Mouse (Mus musculus): ENCODE results near the gene Rpusd4.

Gene Rpusd4

DNA sequence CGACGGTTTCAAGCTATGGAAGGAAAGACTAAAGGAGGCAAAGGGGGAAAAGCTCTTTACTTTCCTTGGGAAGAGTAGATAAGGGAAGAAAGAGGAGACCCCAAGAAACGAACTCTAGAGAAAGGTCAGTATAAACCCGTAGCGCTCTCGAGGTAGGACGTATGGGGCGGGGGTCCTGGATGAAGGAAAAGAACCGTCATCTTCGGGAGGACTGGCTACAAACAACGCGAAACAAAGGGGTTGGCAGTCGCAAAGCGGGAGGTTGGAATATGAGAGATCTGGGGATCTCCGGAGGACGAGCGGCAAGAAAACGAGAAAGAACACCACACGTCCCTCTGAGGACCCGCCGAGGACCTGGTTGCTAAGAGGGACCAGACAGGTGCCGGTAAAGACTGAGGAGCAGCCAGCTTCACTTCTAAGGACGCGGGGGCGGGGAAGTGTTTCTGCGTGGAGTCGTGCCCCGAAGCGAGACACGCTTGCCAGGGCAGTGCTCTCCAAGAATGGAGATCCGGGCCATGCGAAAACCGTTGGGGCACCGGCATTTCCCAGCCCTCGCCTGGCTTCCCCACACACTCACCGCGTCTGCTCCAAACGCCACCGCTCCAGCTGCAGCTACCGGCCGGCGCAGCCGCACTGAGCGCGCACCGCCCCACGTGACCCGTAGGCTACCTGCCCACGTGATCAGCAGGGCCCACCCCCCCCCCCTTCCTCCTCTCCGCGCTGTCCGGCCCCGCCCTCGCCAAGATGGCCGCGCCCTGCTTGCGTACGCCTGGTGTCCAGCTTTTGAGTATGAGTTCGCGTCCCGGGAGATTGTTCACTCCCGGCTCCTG, at the start of gene Rpusd4, which contains the start of gene Fam118b:
Rpusd4 (plus strand) TSS at position 720 of the 830 bp plus-strand sequence.
Fam118b (minus strand) TSS at position 660 of the 830 bp plus-strand sequence.
- peak; percentile 87 for DNase-seq (ENCODE audit: low spot score)

DNA sequence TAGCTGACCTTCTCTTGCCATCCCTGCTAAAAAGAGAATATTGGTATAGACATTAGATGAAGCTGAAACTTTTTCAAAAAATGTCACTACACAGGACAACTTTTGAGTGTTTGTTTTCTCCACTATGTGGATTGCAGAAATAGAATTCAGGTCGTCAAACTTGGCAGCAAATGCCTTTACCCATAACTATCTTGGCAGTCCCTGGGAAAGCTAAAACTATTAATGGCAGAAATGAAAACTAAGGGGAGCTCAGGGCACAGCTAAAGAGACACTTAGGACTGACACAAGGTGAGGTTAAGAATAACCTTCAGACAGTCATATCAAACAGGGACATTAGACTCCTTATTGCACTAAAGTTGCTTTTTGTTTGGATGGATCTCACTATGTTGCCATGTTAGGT, 49.7 kb upstream of the Rpusd4 start:
- DNase-seq (ENCODE audit: low spot score), result no peak

DNA sequence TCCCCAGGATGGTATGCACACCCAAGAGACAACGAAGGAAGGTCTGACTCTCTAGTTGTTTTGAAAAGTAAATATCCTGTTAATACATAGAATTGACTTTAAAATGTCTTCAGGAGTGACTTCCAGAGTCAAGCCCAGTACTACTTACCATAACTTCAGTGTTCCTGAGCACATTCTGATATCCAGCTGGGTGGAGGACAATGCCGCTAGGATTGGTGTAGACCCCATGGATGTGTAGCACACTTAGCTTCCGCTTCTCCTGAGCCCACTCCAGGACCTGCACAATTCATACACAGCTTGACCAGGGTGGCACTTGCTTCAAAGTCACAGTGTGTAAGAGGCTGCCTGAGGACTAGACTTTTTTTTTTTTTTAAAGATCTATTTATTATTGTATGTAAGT, 44.2 kb upstream of the Rpusd4 start:
- DNase-seq (ENCODE audit: low spot score), result no peak

GRCm38 (mm10) chr9:35228671-35229070, 39.0 kb upstream of the Rpusd4 start:
- no peak for DNase-seq (ENCODE audit: low spot score)

GRCm38 (mm10) chr9:35235996-35236395, 31.7 kb upstream of the Rpusd4 start:
- DNase-seq (ENCODE audit: low spot score), result no peak

GRCm38 (mm10) chr9:35238371-35238770, 29.3 kb upstream of the Rpusd4 start:
- no peak for DNase-seq (ENCODE audit: low spot score)

- no peak for DNase-seq (ENCODE audit: low spot score)
These were observed 28.6 kb upstream of the Rpusd4 start for GRCm38 (mm10) chr9:35238915-35239571.

- no peak for DNase-seq (ENCODE audit: low spot score)
These were observed 27.9 kb upstream of the Rpusd4 start for GRCm38 (mm10) chr9:35239734-35240133.

DNA sequence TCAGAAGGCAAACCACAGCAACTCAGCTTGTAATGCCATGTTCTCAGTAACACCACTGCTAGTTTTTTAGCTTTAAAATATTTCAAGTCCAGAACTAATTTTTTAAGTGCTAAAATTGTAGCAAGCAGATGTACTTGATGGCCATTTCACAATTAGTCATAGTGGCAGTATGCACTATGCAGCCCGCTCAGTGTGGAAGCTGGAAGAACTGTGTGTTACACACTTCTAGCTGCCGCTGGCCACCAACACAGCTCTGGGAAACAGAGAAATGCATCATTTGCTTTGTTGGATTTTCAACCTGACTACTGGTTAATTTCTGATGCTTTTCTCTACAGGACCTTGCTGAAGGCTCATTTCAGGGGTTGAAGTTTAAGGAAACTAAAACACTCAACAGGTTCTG, 20.3 kb upstream of the Rpusd4 start:
- DNase-seq (ENCODE audit: low spot score), result no peak

GRCm38 (mm10) chr9:35249476-35249875, 18.2 kb upstream of the Rpusd4 start:
- DNase-seq (ENCODE audit: low spot score), result no peak

DNA sequence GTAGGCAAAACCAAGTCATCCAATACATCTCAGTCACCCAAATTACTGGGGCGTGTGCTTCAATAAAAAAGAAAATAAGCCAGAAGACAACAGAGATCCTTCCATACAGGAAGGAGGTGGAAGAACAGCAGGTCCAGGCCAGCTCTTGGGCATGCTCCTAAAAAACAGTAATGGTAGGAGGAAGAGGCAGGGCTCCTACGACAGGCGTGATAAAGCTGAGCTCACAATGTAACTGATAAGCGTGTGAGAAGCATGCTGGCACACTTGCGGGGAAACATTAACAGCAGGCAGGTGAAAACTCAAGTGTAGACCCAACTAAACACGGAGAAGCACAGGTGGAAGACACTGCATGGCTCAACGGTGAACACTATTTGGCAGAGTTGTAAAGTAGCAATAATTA, 10.3 kb upstream of the Rpusd4 start:
- DNase-seq (ENCODE audit: low spot score), result no peak

- no peak for DNase-seq (ENCODE audit: low spot score)
These were observed 5.2 kb upstream of the Rpusd4 start for GRCm38 (mm10) chr9:35262418-35262817.

- DNase-seq (ENCODE audit: low spot score), result no peak
These were observed 4.2 kb upstream of the Rpusd4 start for GRCm38 (mm10) chr9:35263431-35263830.

DNA sequence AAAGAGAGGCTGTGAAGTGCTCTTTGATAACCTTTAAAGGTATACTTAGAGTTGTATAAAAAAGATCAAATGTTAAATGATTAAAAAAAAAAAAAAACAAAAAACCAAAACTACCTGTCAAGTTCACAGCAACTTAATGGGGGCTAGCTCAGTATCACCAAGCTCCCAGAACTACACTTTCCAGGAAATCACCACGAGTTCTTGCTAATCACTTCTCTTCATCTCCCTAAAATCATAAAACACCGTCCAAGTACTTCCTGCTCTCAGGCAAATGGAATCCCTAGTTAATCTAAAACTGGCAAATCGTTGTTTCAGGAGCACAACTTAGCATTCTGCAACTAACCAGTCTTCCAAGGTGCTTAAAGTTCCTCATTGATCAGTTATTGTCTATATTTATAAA, 3.2 kb upstream of the Rpusd4 start:
- DNase-seq (ENCODE audit: low spot score), result no peak

- DNase-seq (ENCODE audit: low spot score), result no peak
These were observed 481 bp downstream of the Rpusd4 start for GRCm38 (mm10) chr9:35267976-35268715.

- no peak for DNase-seq (ENCODE audit: low spot score)
These were observed 10.2 kb downstream of the Rpusd4 start for GRCm38 (mm10) chr9:35277855-35278365.

- no peak for DNase-seq (ENCODE audit: low spot score)
These were observed 10.8 kb downstream of the Rpusd4 start for GRCm38 (mm10) chr9:35278451-35278850.

DNA sequence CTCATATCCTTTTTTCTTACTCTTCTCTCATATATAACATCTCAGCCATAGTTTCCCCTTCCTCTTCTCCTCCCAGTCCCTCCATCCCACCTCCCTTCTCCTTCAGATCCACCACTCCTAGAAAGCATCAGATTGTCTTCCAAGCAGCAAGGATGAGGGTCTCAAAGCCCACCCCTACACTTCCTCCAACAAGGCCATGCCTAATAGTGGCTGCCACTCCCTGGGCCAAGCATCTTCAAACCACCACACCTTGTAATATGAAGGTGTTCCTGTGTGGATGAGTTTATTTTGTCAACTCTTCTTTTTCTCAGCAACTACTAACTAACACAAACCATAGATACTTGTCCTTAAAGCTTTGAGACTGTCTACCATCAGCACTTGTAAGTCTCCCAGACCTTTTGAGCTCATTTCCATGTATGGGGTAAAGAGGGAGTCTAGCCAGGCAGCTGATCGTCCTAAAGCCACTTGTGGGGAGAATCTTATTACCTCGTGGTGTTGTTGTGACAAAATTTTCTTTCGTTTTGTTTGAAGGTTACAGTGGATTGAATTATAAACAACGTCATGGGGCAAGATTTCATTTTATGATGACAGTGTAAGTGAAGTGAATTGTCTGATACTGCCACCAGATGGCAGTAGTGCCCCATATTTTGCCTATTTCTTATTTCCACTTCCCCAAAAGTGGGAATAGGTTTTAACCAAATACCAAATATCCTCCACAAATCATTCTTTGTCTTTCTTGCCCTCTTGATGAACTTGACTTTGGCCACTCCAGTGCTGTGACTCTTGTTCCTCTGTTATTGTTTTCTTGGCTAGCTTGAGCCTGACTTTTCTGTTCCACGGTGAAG, 14.6 kb downstream of the Rpusd4 start:
- DNase-seq (ENCODE audit: low spot score), result peak; percentile 32

- no peak for DNase-seq (ENCODE audit: low spot score)
These were observed 15.2 kb downstream of the Rpusd4 start for GRCm38 (mm10) chr9:35282851-35283200.

DNA sequence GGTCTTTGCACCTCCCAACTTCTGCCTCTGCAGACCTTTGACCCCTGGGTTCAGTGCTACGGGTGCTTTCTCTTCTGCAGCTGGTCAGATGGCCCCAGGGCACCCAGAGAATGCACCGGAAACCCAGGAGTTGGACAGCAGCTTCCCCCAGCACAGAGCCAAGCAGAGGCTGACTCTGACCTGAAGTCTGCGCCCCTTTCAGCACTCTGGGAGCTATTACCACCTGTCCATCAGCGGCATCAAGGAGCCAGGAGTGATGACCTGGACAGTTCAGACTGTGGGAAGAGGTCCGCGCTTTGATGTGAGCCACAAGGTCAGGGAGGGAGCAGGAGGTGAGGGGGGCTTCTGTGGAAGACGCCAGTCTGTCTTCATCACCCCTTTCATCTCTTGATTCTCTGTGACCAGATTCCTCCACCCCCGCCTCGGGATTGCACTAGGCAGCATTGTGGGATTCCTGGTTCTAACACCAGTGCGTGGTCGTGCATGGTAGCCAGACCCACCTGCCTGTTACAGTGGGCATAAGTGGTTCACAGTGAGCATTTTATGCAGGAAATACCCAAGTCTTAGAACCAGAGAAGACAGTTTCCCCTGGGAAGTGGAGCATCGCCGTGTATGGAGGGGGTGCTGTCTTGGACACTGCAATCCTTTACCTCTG, 15.9 kb downstream of the Rpusd4 start:
- no peak for DNase-seq (ENCODE audit: low spot score)

DNA sequence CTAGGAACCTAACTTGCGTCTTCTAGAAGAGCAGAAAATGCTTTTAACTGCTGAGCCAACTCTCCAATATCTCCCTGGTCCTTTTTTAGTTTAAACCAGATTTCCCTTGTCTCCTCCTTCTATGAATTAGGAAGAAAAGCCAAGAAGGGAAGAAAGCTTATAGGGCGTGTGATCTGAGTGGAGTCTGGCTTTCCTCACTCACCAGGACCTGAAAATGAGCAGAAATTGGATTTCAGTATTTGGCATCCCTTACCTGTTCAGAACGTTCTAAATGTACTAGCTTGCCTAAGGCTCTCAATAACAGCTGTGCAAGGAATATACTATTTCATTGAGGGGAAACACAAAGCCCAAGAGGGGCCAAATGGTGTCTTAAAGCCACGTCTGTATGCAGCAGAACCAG, 16.7 kb downstream of the Rpusd4 start:
- no peak for DNase-seq (ENCODE audit: low spot score)
